Comparison of ENCODE assay signal across 14 mouse cellular contexts in the genomic region with DNA sequence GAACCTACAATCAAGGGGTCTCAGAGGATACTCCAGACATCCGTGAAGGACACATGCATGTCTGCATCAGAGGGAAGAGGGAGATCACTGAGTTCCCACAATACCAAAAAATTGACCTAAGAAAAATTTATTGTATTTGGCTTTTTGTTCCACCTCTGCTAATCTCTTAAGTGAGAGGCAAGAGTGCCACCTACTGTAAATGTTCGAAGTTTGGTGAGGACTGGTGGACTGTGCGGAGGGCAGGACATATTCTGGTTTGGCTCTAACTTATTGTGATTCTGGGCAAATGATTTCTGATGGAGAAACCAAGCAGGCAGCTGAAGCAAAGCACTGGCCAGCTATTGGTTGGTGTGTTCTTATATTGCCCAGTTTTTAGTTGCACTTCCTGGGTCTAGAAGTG. TPM values are rescaled to one million over a fixed set of nuclear protein-coding genes. Genes with fewer than 3 reads are reported as not detected.
A peak's percentile ranks its signal among the peaks of the same experiment; 100 is the strongest.
DNase-seq lines count a peak whose midpoint lies in the region; ATAC-seq and TF ChIP-seq lines count a peak whose summit lies in the region.
"Had no signal": no experiment of that assay in that cellular context is flagged by ENCODE, and none has a peak within 500 bp of the region (broad histone marks: within the 10 kb centered on the region; RNA-seq: fewer than 3 reads in every experiment).

No protein-coding gene starts in this region.

- no peak overlapping the region for H3K4me3 ChIP-seq in hindbrain, postnatal 0 days (ENCODE audit: low read length)
- H3K4me3 ChIP-seq in hindbrain, embryonic 10.5 days: no peak overlapping the region
- H3K4me3 ChIP-seq: embryonic facial prominence, embryonic 15.5 days; neural tube, embryonic 13.5 days had no signal

- no peak overlapping the region for H3K27ac ChIP-seq in hindbrain, postnatal 0 days
- H3K27ac ChIP-seq in hindbrain, embryonic 10.5 days: no peak overlapping the region
- H3K27ac ChIP-seq: embryonic facial prominence, embryonic 15.5 days; neural tube, embryonic 13.5 days had no signal

- no peaks in the 10 kb centered on the region for H3K4me1 ChIP-seq in hindbrain, postnatal 0 days (ENCODE audit: insufficient read depth, low read length)
- no peaks in the 10 kb centered on the region for H3K4me1 ChIP-seq in hindbrain, embryonic 10.5 days (replicated peaks)
- H3K4me1 ChIP-seq: embryonic facial prominence, embryonic 15.5 days; neural tube, embryonic 13.5 days had no signal

- no peaks in the 10 kb centered on the region for H3K27me3 ChIP-seq in hindbrain, postnatal 0 days (ENCODE audit: insufficient read depth, low read length)
- no peaks in the 10 kb centered on the region for H3K27me3 ChIP-seq in hindbrain, embryonic 10.5 days (ENCODE audit: insufficient read depth, poor library complexity, severe bottlenecking)
- H3K27me3 ChIP-seq: embryonic facial prominence, embryonic 15.5 days; neural tube, embryonic 13.5 days had no signal

- H3K4me2 ChIP-seq in hindbrain, postnatal 0 days (ENCODE audit: low read depth, low read length): no peak overlapping the region
- H3K4me2 ChIP-seq: embryonic facial prominence, embryonic 15.5 days; neural tube, embryonic 13.5 days had no signal

- WGBS in hindbrain, postnatal 0 days: 84% methylated on average over 3 of the region's 3 CpGs
- 83% methylated on average over 3 of the region's 3 CpGs for WGBS in hindbrain, embryonic 10.5 days

- ATAC-seq in CD4-positive, CD25-positive, alpha-beta regulatory T cell, adult 4 months: no peak
- ATAC-seq in hindbrain, postnatal 0 days: no peak

- DNase-seq in CD4-positive, CD25-positive, alpha-beta regulatory T cell, adult 2 months (ENCODE audit: low read depth, low spot score): peak; percentile 43
- DNase-seq in hindbrain, postnatal 0 days (ENCODE audit: low spot score): peak; percentile 33
- no peak for DNase-seq in hindbrain, embryonic 10.5 days (ENCODE audit: low spot score)
- DNase-seq in retina, embryonic 14.5 days (ENCODE audit: low spot score): peak; percentile 12
- no peak for DNase-seq in retina, postnatal 1 day
- DNase-seq in kidney, postnatal 36 days: peak; percentile 25 to 48
- DNase-seq in frontal cortex, postnatal 25 days (ENCODE audit: low spot score in 2 of 2): no peak
- DNase-seq: adrenal gland, postnatal 25 days; cerebellum, adult 11-12 months; right cerebral cortex, postnatal 4 days had no signal

- H3K9ac ChIP-seq in hindbrain, postnatal 0 days (replicated peaks; ENCODE audit: low read length): no peak overlapping the region
- H3K9ac ChIP-seq: embryonic facial prominence, embryonic 15.5 days; neural tube, embryonic 13.5 days had no signal

- no peaks in the 10 kb centered on the region for H3K36me3 ChIP-seq in hindbrain, postnatal 0 days (ENCODE audit: insufficient read depth, low read length)
- H3K36me3 ChIP-seq in hindbrain, embryonic 10.5 days: no peaks in the 10 kb centered on the region
- H3K36me3 ChIP-seq: embryonic facial prominence, embryonic 15.5 days; neural tube, embryonic 13.5 days had no signal

- no peaks in the 10 kb centered on the region for H3K9me3 ChIP-seq in hindbrain, postnatal 0 days (ENCODE audit: low read length)
- no peaks in the 10 kb centered on the region for H3K9me3 ChIP-seq in hindbrain, embryonic 10.5 days
- H3K9me3 ChIP-seq: embryonic facial prominence, embryonic 15.5 days; neural tube, embryonic 13.5 days had no signal

- TF ChIP-seq CTCF in hindbrain, postnatal 0 days (IDR thresholded peaks at IDR 0.05; ENCODE audit: low read depth): peak; percentile 32; the same call in 1 of the 2 replicates

RNA-seq across cellular contexts. Expression of a gene that starts 43.6 kb away (rescaled TPM):
- polyA plus RNA-seq in CD4-positive, CD25-positive, alpha-beta regulatory T cell, adult 4 months (2017; shearing (Covaris generic)): 10 to 100 TPM; 41.5 to 52.1 TPM
- 0.58 and 1.2 TPM in 2 replicates for total RNA-seq in hindbrain, postnatal 0 days (2014; rRNA removed)
- polyA plus RNA-seq in hindbrain, postnatal 0 days (2015; fragmentation: Nextera tagmentation; extraction: Ambion mirVana): 1.9 and 2.1 TPM in 2 replicates
- polyA plus RNA-seq in hindbrain, embryonic 10.5 days (2016; fragmentation: Nextera tagmentation; extraction: Ambion mirVana): 1.2 TPM in 2 replicates
- total RNA-seq: megakaryocyte-erythroid progenitor cell, adult 5-6 weeks had no signal

Comparison
In these comparisons a context has a peak if more than half of its experiments do, and no peak if none do; other contexts are left out.
1. DNase-seq: peak in CD4-positive, CD25-positive, alpha-beta regulatory T cell, adult 2 months (single experiment), hindbrain, postnatal 0 days (single experiment), retina, embryonic 14.5 days (single experiment) and kidney, postnatal 36 days (2 of 2); none in hindbrain, embryonic 10.5 days (single experiment), retina, postnatal 1 day (single experiment) and frontal cortex, postnatal 25 days (0 of 2).
2. RNA of a gene that starts 43.6 kb away (polyA plus RNA-seq): 41.5 to 52.1 TPM in CD4-positive, CD25-positive, alpha-beta regulatory T cell, adult 4 months; 1.9 to 2.1 TPM in hindbrain, postnatal 0 days and 1.2 TPM in hindbrain, embryonic 10.5 days; every median in the first group is over 10 times any median in the second.